Comparison of ENCODE assay signal across 8 mouse cellular contexts in genomic region chr4:129460827-129461182, GRCm38 (mm10). TPM values are rescaled to one million over a fixed set of nuclear protein-coding genes. Genes with fewer than 3 reads are reported as not detected.
A peak's percentile ranks its signal among the peaks of the same experiment; 100 is the strongest.
DNase-seq lines count a peak whose midpoint lies in the region; ATAC-seq and TF ChIP-seq lines count a peak whose summit lies in the region.

No protein-coding gene starts in this region.

- H3K9me3 ChIP-seq in lung, postnatal 0 days (ENCODE audit: low read length) = no peaks in the 10 kb centered on the region
- H3K9me3 ChIP-seq in forebrain, embryonic 11.5 days (ENCODE audit: control insufficient read depth, low read length) = no peaks in the 10 kb centered on the region
- no peaks in the 10 kb centered on the region for H3K9me3 ChIP-seq in limb, embryonic 10.5 days (replicated peaks)

- no peak overlapping the region for H3K9ac ChIP-seq in lung, postnatal 0 days (replicated peaks; ENCODE audit: low read depth)
- peak overlapping the region; percentile 69 for H3K9ac ChIP-seq in forebrain, embryonic 11.5 days (ENCODE audit: low read length)

- peak overlapping the region; percentile 79 for H3K27ac ChIP-seq in lung, postnatal 0 days (ENCODE audit: low read length)
- peak overlapping the region; percentile 81 for H3K27ac ChIP-seq in forebrain, embryonic 11.5 days (ENCODE audit: low read depth, low read length)
- peak overlapping the region; percentile 90 for H3K27ac ChIP-seq in limb, embryonic 10.5 days
- peak overlapping the region; percentile 91 for H3K27ac ChIP-seq in olfactory bulb, adult 2 months (ENCODE audit: insufficient read depth, low read depth, low read length)

- TF ChIP-seq CTCF in lung, postnatal 0 days (IDR thresholded peaks at IDR 0.05) = no peak
- TF ChIP-seq CTCF in olfactory bulb, adult 2 months (IDR thresholded peaks at IDR 0.05; ENCODE audit: insufficient read depth, low read depth, low read length) = no peak

- no peak for ATAC-seq in lung, postnatal 0 days
- ATAC-seq in forebrain, embryonic 11.5 days (replicated peaks; ENCODE audit: low FRiP score) = peak; percentile 22; the same call in 1 of the 2 replicates
- no peak for ATAC-seq in megakaryocyte progenitor cell, adult 5-6 weeks (replicated peaks; ENCODE audit: poor library complexity)
- no peak for ATAC-seq in erythroid progenitor cell, adult 5-6 weeks (replicated peaks; ENCODE audit: low FRiP score, poor library complexity, severe bottlenecking)

- H3K27me3 ChIP-seq in lung, postnatal 0 days (replicated peaks; ENCODE audit: insufficient read depth, low read length) = no peaks in the 10 kb centered on the region
- H3K27me3 ChIP-seq in forebrain, embryonic 11.5 days (ENCODE audit: control insufficient read depth, insufficient read depth, low read length) = no peaks in the 10 kb centered on the region
- H3K27me3 ChIP-seq in limb, embryonic 10.5 days (ENCODE audit: low read depth, poor library complexity, severe bottlenecking) = no peaks in the 10 kb centered on the region

- TF ChIP-seq EP300 in lung, postnatal 0 days (IDR thresholded peaks at IDR 0.05) = no peak

- 0% methylated on average over 4 of the region's 4 CpGs for WGBS in lung, postnatal 0 days
- WGBS in forebrain, embryonic 11.5 days = 0% methylated on average over 4 of the region's 4 CpGs
- 0% methylated on average over 4 of the region's 4 CpGs for WGBS in limb, embryonic 10.5 days
- WGBS in olfactory bulb, adult 2 months = under 1% methylated on average over 4 of the region's 4 CpGs

- DNase-seq in lung, postnatal 0 days (ENCODE audit: low spot score) = peak; percentile 25
- no peak for DNase-seq in lung, postnatal 4 days
- no peak for DNase-seq in forebrain, embryonic 11.5 days (ENCODE audit: low spot score)
- no peak for DNase-seq in limb, embryonic 10.5 days (ENCODE audit: low spot score)
- no peak for DNase-seq in ovary, adult 18-20 months (ENCODE audit: low spot score)

- H3K4me1 ChIP-seq in lung, postnatal 0 days (ENCODE audit: insufficient read depth, low read depth, low read length) = peaks cover 3% of the 10 kb centered on the region; the same call in 1 of the 2 replicates
- H3K4me1 ChIP-seq in forebrain, embryonic 11.5 days (replicated peaks; ENCODE audit: control insufficient read depth, insufficient read depth, low read length) = peaks cover 6% of the 10 kb centered on the region
- H3K4me1 ChIP-seq in limb, embryonic 10.5 days = peaks cover 14% of the 10 kb centered on the region
- peaks cover 8% of the 10 kb centered on the region for H3K4me1 ChIP-seq in olfactory bulb, adult 2 months (ENCODE audit: control insufficient read depth, insufficient read depth, low read length)

- peaks cover 18% of the 10 kb centered on the region for H3K36me3 ChIP-seq in lung, postnatal 0 days (ENCODE audit: insufficient read depth, low read length)
- no peaks in the 10 kb centered on the region for H3K36me3 ChIP-seq in forebrain, embryonic 11.5 days (ENCODE audit: control insufficient read depth, insufficient read depth, low read length)
- H3K36me3 ChIP-seq in limb, embryonic 10.5 days = peaks cover 16% of the 10 kb centered on the region

- peak overlapping the region; percentile 88 for H3K4me3 ChIP-seq in lung, postnatal 0 days (ENCODE audit: low read depth, low read length)
- peak overlapping the region; percentile 93 for H3K4me3 ChIP-seq in forebrain, embryonic 11.5 days (ENCODE audit: low read depth, low read length)
- peak overlapping the region; percentile 92 for H3K4me3 ChIP-seq in limb, embryonic 10.5 days
- H3K4me3 ChIP-seq in olfactory bulb, adult 2 months (ENCODE audit: insufficient read depth, low read depth, low read length) = peak overlapping the region; percentile 54

- TF ChIP-seq POLR2A in olfactory bulb, adult 2 months (IDR thresholded peaks at IDR 0.05; ENCODE audit: insufficient read depth, low read depth, low read length) = no peak

- peak overlapping the region; percentile 61 for H3K4me2 ChIP-seq in lung, postnatal 0 days (replicated peaks; ENCODE audit: low read depth, low read length)
- peak overlapping the region; percentile 67 for H3K4me2 ChIP-seq in forebrain, embryonic 11.5 days (ENCODE audit: low read depth, low read length, severe bottlenecking)

RNA-seq across cellular contexts. Expression of gene Bsdc1, which starts 0.6 kb away (rescaled TPM):
- 29.0 TPM in 2 replicates for polyA plus RNA-seq in lung, postnatal 0 days (2015; fragmentation: Nextera tagmentation; extraction: Ambion mirVana)
- polyA plus RNA-seq in forebrain, embryonic 11.5 days (2014; fragmentation: Nextera tagmentation; extraction: Ambion mirVana) = 24.9 and 25.3 TPM in 2 replicates
- polyA plus RNA-seq in limb, embryonic 10.5 days (2016; fragmentation: Nextera tagmentation; extraction: Ambion mirVana) = 19.9 and 20.5 TPM in 2 replicates
- not detected in 2 replicates for polyA plus RNA-seq in olfactory bulb, adult 2 months (2012; ENCODE audit: insufficient read depth, insufficient read length, low replicate concordance, missing spikeins)
- total RNA-seq in megakaryocyte progenitor cell, adult 5-6 weeks (2015) = 14.4 and 14.6 TPM in 2 replicates
- total RNA-seq in megakaryocyte progenitor cell, adult 5-6 weeks (2017) = 23.1 and 24.8 TPM in 2 replicates
- 127 and 193 TPM in 2 replicates for total RNA-seq in erythroid progenitor cell, adult 5-6 weeks (2015; ENCODE audit: low replicate concordance)
- 200 and 208 TPM in 2 replicates for total RNA-seq in erythroid progenitor cell, adult 5-6 weeks (2017; ENCODE audit: low replicate concordance)

RNA-seq across cellular contexts. Expression of gene Zbtb8b, which starts 20.2 kb away (rescaled TPM):
- 1.8 and 2.8 TPM in 2 replicates for polyA plus RNA-seq in lung, postnatal 0 days (2015; fragmentation: Nextera tagmentation; extraction: Ambion mirVana)
- polyA plus RNA-seq in forebrain, embryonic 11.5 days (2014; fragmentation: Nextera tagmentation; extraction: Ambion mirVana) = 1.6 and 1.8 TPM in 2 replicates
- polyA plus RNA-seq in limb, embryonic 10.5 days (2016; fragmentation: Nextera tagmentation; extraction: Ambion mirVana) = 0.59 and 1.1 TPM in 2 replicates
- polyA plus RNA-seq in olfactory bulb, adult 2 months (2012; ENCODE audit: insufficient read depth, insufficient read length, low replicate concordance, missing spikeins) = not detected in 2 replicates
- not detected in 2 replicates for total RNA-seq in megakaryocyte progenitor cell, adult 5-6 weeks (2015)
- total RNA-seq in megakaryocyte progenitor cell, adult 5-6 weeks (2017) = not detected in 2 replicates
- total RNA-seq in erythroid progenitor cell, adult 5-6 weeks (2015; ENCODE audit: low replicate concordance) = not detected in 2 replicates
- not detected in 2 replicates for total RNA-seq in erythroid progenitor cell, adult 5-6 weeks (2017; ENCODE audit: low replicate concordance)

RNA-seq across cellular contexts. Expression of gene Tssk3, which starts 30.0 kb away (rescaled TPM):
- 0.11 and 0.12 TPM in 2 replicates for polyA plus RNA-seq in lung, postnatal 0 days (2015; fragmentation: Nextera tagmentation; extraction: Ambion mirVana)
- not detected in 2 replicates for polyA plus RNA-seq in forebrain, embryonic 11.5 days (2014; fragmentation: Nextera tagmentation; extraction: Ambion mirVana)
- 0.11 TPM in 1 of 2 replicates, not detected in the other for polyA plus RNA-seq in limb, embryonic 10.5 days (2016; fragmentation: Nextera tagmentation; extraction: Ambion mirVana)
- polyA plus RNA-seq in olfactory bulb, adult 2 months (2012; ENCODE audit: insufficient read depth, insufficient read length, low replicate concordance, missing spikeins) = not detected in 2 replicates
- total RNA-seq in megakaryocyte progenitor cell, adult 5-6 weeks (2015) = not detected in 2 replicates
- not detected in 2 replicates for total RNA-seq in megakaryocyte progenitor cell, adult 5-6 weeks (2017)
- not detected in 2 replicates for total RNA-seq in erythroid progenitor cell, adult 5-6 weeks (2015; ENCODE audit: low replicate concordance)
- not detected in 2 replicates for total RNA-seq in erythroid progenitor cell, adult 5-6 weeks (2017; ENCODE audit: low replicate concordance)

RNA-seq across cellular contexts. Expression of gene Fam229a, which starts 30.2 kb away (rescaled TPM):
- polyA plus RNA-seq in lung, postnatal 0 days (2015; fragmentation: Nextera tagmentation; extraction: Ambion mirVana) = 0.89 and 2.5 TPM in 2 replicates
- not detected in 2 replicates for polyA plus RNA-seq in forebrain, embryonic 11.5 days (2014; fragmentation: Nextera tagmentation; extraction: Ambion mirVana)
- not detected in 2 replicates for polyA plus RNA-seq in limb, embryonic 10.5 days (2016; fragmentation: Nextera tagmentation; extraction: Ambion mirVana)
- not detected in 2 replicates for polyA plus RNA-seq in olfactory bulb, adult 2 months (2012; ENCODE audit: insufficient read depth, insufficient read length, low replicate concordance, missing spikeins)
- total RNA-seq in megakaryocyte progenitor cell, adult 5-6 weeks (2015) = not detected in 2 replicates
- not detected in 2 replicates for total RNA-seq in megakaryocyte progenitor cell, adult 5-6 weeks (2017)
- total RNA-seq in erythroid progenitor cell, adult 5-6 weeks (2015; ENCODE audit: low replicate concordance) = 7.5 TPM in 1 of 2 replicates, not detected in the other
- total RNA-seq in erythroid progenitor cell, adult 5-6 weeks (2017; ENCODE audit: low replicate concordance) = not detected in 2 replicates

RNA-seq across cellular contexts. Expression of gene Marcksl1, which starts 52.6 kb away (rescaled TPM):
- 175 and 224 TPM in 2 replicates for polyA plus RNA-seq in lung, postnatal 0 days (2015; fragmentation: Nextera tagmentation; extraction: Ambion mirVana)
- 1,728 and 1,922 TPM in 2 replicates for polyA plus RNA-seq in forebrain, embryonic 11.5 days (2014; fragmentation: Nextera tagmentation; extraction: Ambion mirVana)
- 1,533 and 1,561 TPM in 2 replicates for polyA plus RNA-seq in limb, embryonic 10.5 days (2016; fragmentation: Nextera tagmentation; extraction: Ambion mirVana)
- 192 TPM in 1 of 2 replicates, not detected in the other for polyA plus RNA-seq in olfactory bulb, adult 2 months (2012; ENCODE audit: insufficient read depth, insufficient read length, low replicate concordance, missing spikeins)
- total RNA-seq in megakaryocyte progenitor cell, adult 5-6 weeks (2015) = 56.8 and 62.3 TPM in 2 replicates
- total RNA-seq in megakaryocyte progenitor cell, adult 5-6 weeks (2017) = 37.5 and 43.9 TPM in 2 replicates
- 13.8 and 16.9 TPM in 2 replicates for total RNA-seq in erythroid progenitor cell, adult 5-6 weeks (2015; ENCODE audit: low replicate concordance)
- total RNA-seq in erythroid progenitor cell, adult 5-6 weeks (2017; ENCODE audit: low replicate concordance) = 4.4 and 10.6 TPM in 2 replicates
